Mouse (Mus musculus): Measurements from ENCODE around the gene Krtap1-5.
A peak's percentile ranks its signal among the peaks of the same experiment; 100 is the strongest.

The Krtap1-5 gene

GRCm38 (mm10) chr11:99547892-99548291 lies 32.9 kb downstream of the Krtap1-5 start:
- no peak for DNase-seq (ENCODE audit: low spot score)

- peak; percentile 66 for DNase-seq (ENCODE audit: low spot score)
Observed at GRCm38 (mm10) chr11:99539721-99540120, 41.1 kb downstream of the Krtap1-5 start.

Measured in testis, postnatal 14 days (tissue).